Mouse (Mus musculus): Measurements from ENCODE around the gene Tada3.

DNA sequence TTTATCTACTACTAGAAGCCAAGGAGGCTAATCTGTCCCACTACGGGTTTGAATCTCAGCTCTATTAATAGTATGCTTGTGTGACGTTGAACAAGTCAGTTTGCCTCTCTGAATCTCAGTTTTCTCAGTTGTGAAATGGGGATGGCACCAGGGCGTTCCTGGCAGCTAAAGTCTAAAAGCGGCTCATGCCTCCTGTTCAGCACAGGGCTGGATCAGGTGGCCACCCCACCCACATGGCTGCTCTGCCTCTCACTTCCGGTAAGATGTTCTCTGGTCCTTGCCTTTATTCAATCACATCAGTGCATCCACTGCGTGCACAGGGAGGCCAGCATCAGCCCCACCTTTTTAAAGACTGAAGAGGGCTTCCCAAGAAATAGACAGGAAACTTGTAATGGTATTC is 27.8 kb upstream of the Tada3 start:
- TF ChIP-seq CTCF (IDR thresholded peaks at IDR 0.05; ENCODE audit: control insufficient read depth, insufficient read depth, low read length) (no peak), POLR2A (IDR thresholded peaks at IDR 0.05; ENCODE audit: borderline replicate concordance, control insufficient read depth, low read depth, low read length) (no peak)
